Mouse (Mus musculus): ENCODE results near the gene AA467197. TPM values are rescaled to one million over a fixed set of nuclear protein-coding genes. Genes with fewer than 3 reads are reported as not detected.

Gene AA467197
- total and polyA plus RNA-seq, 2 experiments from 2014 or later: 1.4 TPM; not detected in 1

- TF ChIP-seq CTCF (IDR thresholded peaks at IDR 0.05; ENCODE audit: low read depth): peak; percentile 88
- Histone ChIP-seq H3K27ac (ENCODE audit: low read depth, low read length) (no peak overlapping the region), H3K4me1 (ENCODE audit: insufficient read depth) (no peaks in the 10 kb centered on the region), H3K4me2 (ENCODE audit: low read depth) (peak overlapping the region; percentile 68), H3K36me3 (ENCODE audit: insufficient read depth) (peaks cover 15% of the 10 kb centered on the region), H3K4me3 (ENCODE audit: low read depth, low read length) (peak overlapping the region; percentile 32), H3K27me3 (ENCODE audit: insufficient read depth, low read length) (no peaks in the 10 kb centered on the region), H3K9ac (no peak overlapping the region; the same call in 1 of the 2 replicates), H3K9me3 (ENCODE audit: low read length) (no peaks in the 10 kb centered on the region)
- under 1% methylated on average over 36 of the region's 36 CpGs for WGBS
- ATAC-seq (peak; percentile 72), DNase-seq (peak; percentile 69)
These were observed 776 bp downstream of the AA467197 start for GRCm38 (mm10) chr2:122637526-122637997.

- no peak for TF ChIP-seq CTCF (IDR thresholded peaks at IDR 0.05; ENCODE audit: low read depth)
These were observed 1.2 kb downstream of the AA467197 start for GRCm38 (mm10) chr2:122638029-122638428.

GRCm38 (mm10) chr2:122638673-122639072, 1.9 kb downstream of the AA467197 start:
- Histone ChIP-seq H3K27me3 (ENCODE audit: insufficient read depth, low read length) (no peaks in the 10 kb centered on the region), H3K9ac (no peak overlapping the region), H3K9me3 (ENCODE audit: low read length) (no peaks in the 10 kb centered on the region), H3K27ac (ENCODE audit: low read depth, low read length) (no peak overlapping the region), H3K4me2 (ENCODE audit: low read depth) (no peak overlapping the region), H3K36me3 (ENCODE audit: insufficient read depth) (0 out of 2 replicates have a peak, but pooled peaks cover 7% of the 10 kb centered on the region), H3K4me1 (ENCODE audit: insufficient read depth) (no peaks in the 10 kb centered on the region), H3K4me3 (ENCODE audit: low read depth, low read length) (no peak overlapping the region)
- 57% methylated on average over 5 of the region's 5 CpGs for WGBS
- no peak for DNase-seq
- no peak for TF ChIP-seq CTCF (IDR thresholded peaks at IDR 0.05; ENCODE audit: low read depth)
- no peak for ATAC-seq

More at GRCm38 (mm10) chr2:122638029-122638428, 1.2 kb downstream of the AA467197 start:
- no peaks in the 10 kb centered on the region for H3K27me3 ChIP-seq (ENCODE audit: insufficient read depth, low read length)
- H3K9ac ChIP-seq: no peak overlapping the region; the same call in 1 of the 2 replicates
- peak overlapping the region; percentile 68 for H3K4me2 ChIP-seq (ENCODE audit: low read depth)
- peak overlapping the region; percentile 32 for H3K4me3 ChIP-seq (ENCODE audit: low read depth, low read length)
- no peak overlapping the region for H3K27ac ChIP-seq (ENCODE audit: low read depth, low read length)
- no peaks in the 10 kb centered on the region for H3K4me1 ChIP-seq (ENCODE audit: insufficient read depth)
- no peaks in the 10 kb centered on the region for H3K9me3 ChIP-seq (ENCODE audit: low read length)
- DNase-seq: no peak
- H3K36me3 ChIP-seq (ENCODE audit: insufficient read depth): peaks cover 13% of the 10 kb centered on the region
- 34% methylated on average over 12 of the region's 12 CpGs for WGBS
- ATAC-seq: no peak

GRCm38 (mm10) chr2:122652096-122653084, 15.6 kb downstream of the AA467197 start:
- no peaks in the 10 kb centered on the region for H3K4me1 ChIP-seq (ENCODE audit: insufficient read depth)
- no peaks in the 10 kb centered on the region for H3K36me3 ChIP-seq (ENCODE audit: insufficient read depth)
- H3K9ac ChIP-seq: no peak overlapping the region
- no peak for ATAC-seq
- no peak for DNase-seq
- no peak overlapping the region for H3K4me2 ChIP-seq (ENCODE audit: low read depth)
- no peak for TF ChIP-seq CTCF (IDR thresholded peaks at IDR 0.05; ENCODE audit: low read depth)
- no peak overlapping the region for H3K27ac ChIP-seq (ENCODE audit: low read depth, low read length)
- 74% methylated on average over 17 of the region's 17 CpGs for WGBS
- no peaks in the 10 kb centered on the region for H3K9me3 ChIP-seq (ENCODE audit: low read length)
- no peak overlapping the region for H3K4me3 ChIP-seq (ENCODE audit: low read depth, low read length)
- H3K27me3 ChIP-seq (ENCODE audit: insufficient read depth, low read length): no peaks in the 10 kb centered on the region

GRCm38 (mm10) chr2:122656052-122656451, 19.3 kb downstream of the AA467197 start:
- no peak overlapping the region for H3K4me3 ChIP-seq (ENCODE audit: low read depth, low read length)
- DNase-seq: no peak
- WGBS: 78% methylated on average over 2 of the region's 2 CpGs
- TF ChIP-seq CTCF (IDR thresholded peaks at IDR 0.05; ENCODE audit: low read depth): no peak
- no peak overlapping the region for H3K4me2 ChIP-seq (ENCODE audit: low read depth)
- ATAC-seq: no peak
- no peaks in the 10 kb centered on the region for H3K9me3 ChIP-seq (ENCODE audit: low read length)
- H3K27me3 ChIP-seq (ENCODE audit: insufficient read depth, low read length): no peaks in the 10 kb centered on the region
- no peak overlapping the region for H3K9ac ChIP-seq
- no peak overlapping the region for H3K27ac ChIP-seq (ENCODE audit: low read depth, low read length)
- H3K4me1 ChIP-seq (ENCODE audit: insufficient read depth): no peaks in the 10 kb centered on the region
- H3K36me3 ChIP-seq (ENCODE audit: insufficient read depth): no peaks in the 10 kb centered on the region

GRCm38 (mm10) chr2:122656767-122657166, 20.0 kb downstream of the AA467197 start:
- H3K9ac ChIP-seq: no peak overlapping the region
- TF ChIP-seq CTCF (IDR thresholded peaks at IDR 0.05; ENCODE audit: low read depth): no peak
- no peak overlapping the region for H3K4me2 ChIP-seq (ENCODE audit: low read depth)
- H3K27me3 ChIP-seq (ENCODE audit: insufficient read depth, low read length): no peaks in the 10 kb centered on the region
- DNase-seq (no peak), ATAC-seq (no peak)
- WGBS: 77% methylated on average over 9 of the region's 9 CpGs
- H3K9me3 ChIP-seq (ENCODE audit: low read length): no peaks in the 10 kb centered on the region
- H3K36me3 ChIP-seq (ENCODE audit: insufficient read depth): no peaks in the 10 kb centered on the region
- no peak overlapping the region for H3K4me3 ChIP-seq (ENCODE audit: low read depth, low read length)
- H3K4me1 ChIP-seq (ENCODE audit: insufficient read depth): no peaks in the 10 kb centered on the region
- no peak overlapping the region for H3K27ac ChIP-seq (ENCODE audit: low read depth, low read length)

Data from forebrain, postnatal 0 days (tissue).